Mouse (Mus musculus) heart, embryonic 16.5 days (tissue): Measurements from ENCODE around the gene Gm33543. TPM values are rescaled to one million over a fixed set of nuclear protein-coding genes. Genes with fewer than 3 reads are reported as not detected.

ENCODE experiments used
- ATAC-seq: fragments of 200-750 bp; cut with Nextera tagmentation; replicated peaks from 2 replicates; pipeline ENCODE4 v1.8.0; 2017; ENCODE audit warnings: moderate number of reproducible peaks; ENCODE audit not compliant: insufficient read depth, low FRiP score; ENCODE audit errors: extremely low read depth
- H3K27ac ChIP-seq: fragments of 300-500 bp; sonication (generic); 2 replicates; pipeline ENCODE4 v1.5.1; 2014; ENCODE audit warnings: mild to moderate bottlenecking, low read length, control low read depth, moderate library complexity
- H3K27me3 ChIP-seq: fragments of 300-500 bp; sonication (generic); 2 replicates; pipeline ENCODE4 v1.6.1; 2014; ENCODE audit warnings: low read length, mixed read lengths; ENCODE audit not compliant: control insufficient read depth, insufficient read depth
- H3K36me3 ChIP-seq: fragments of 300-500 bp; sonication (generic); 2 replicates; pipeline ENCODE4 v1.6.1; 2014; ENCODE audit not compliant: control insufficient read depth, insufficient read depth
- H3K4me1 ChIP-seq: fragments of 300-500 bp; sonication (generic); 2 replicates; pipeline ENCODE4 v1.6.1; 2014; ENCODE audit warnings: low read length, mixed read lengths; ENCODE audit not compliant: control insufficient read depth, insufficient read depth
- H3K4me2 ChIP-seq: fragments of 300-500 bp; sonication (generic); 2 replicates; pipeline ENCODE4 v1.6.1; 2014; ENCODE audit warnings: low read depth, mild to moderate bottlenecking, control low read depth, low read length
- H3K4me3 ChIP-seq: fragments of 300-500 bp; sonication (generic); 2 replicates; pipeline ENCODE4 v1.5.1; 2014; ENCODE audit warnings: mild to moderate bottlenecking, control low read depth, low read length
- H3K9ac ChIP-seq: fragments of 300-500 bp; sonication (generic); 2 replicates; pipeline ENCODE4 v1.6.1; 2014; ENCODE audit warnings: low read length, control low read depth
- H3K9me3 ChIP-seq: fragments of 300-500 bp; sonication (generic); replicated peaks from 2 replicates; pipeline ENCODE4 v1.6.1; 2016; ENCODE audit warnings: low read length; ENCODE audit not compliant: control insufficient read depth
- WGBS: fragments of 180-500 bp; shearing (Covaris S2); extraction: QIAGEN DNeasy Blood & Tissue Kit; methylation state at CpG from one replicate; pipeline ENCODE4 v1.1.7; 2014; 5-methylcytosine and 5-hydroxymethylcytosine counted together
- polyA plus RNA-seq: library from polyadenylated mRNA; unstranded; fragments of >200 nt; fragmentation: Nextera tagmentation; extraction: Ambion mirVana; gene quantifications from 2 replicates; pipeline ENCODE4 v1.2.1, GENCODE M21; 2015

Gm33543 gene
- polyA plus RNA-seq, 1 experiment from 2014 or later, result not detected

GRCm38 (mm10) chr10:95790771-95791426 is 51.8 kb downstream of the Gm33543 start:
- no peaks in the 10 kb centered on the region for H3K27me3 ChIP-seq

DNA sequence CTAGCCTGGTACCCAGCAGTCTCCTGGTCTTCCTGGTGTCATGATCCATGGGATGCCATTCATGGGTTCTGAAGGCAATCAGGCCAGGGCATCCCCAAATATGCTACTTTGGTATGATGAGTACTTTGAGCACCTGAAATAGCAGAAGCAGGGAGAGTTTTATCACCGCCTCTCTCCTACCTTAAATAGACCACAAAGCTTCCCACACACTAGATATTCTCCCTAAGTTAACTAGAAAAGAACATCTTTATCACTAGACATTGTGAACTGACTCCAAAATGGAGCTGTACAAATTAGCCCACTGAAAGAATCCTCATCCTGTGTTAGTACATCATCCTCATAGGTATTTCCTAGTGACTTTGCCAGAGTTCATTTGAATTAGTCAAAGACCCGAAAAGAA is 55.6 kb downstream of the Gm33543 start:
- no peaks in the 10 kb centered on the region for H3K36me3 ChIP-seq
- no peak overlapping the region for H3K4me3 ChIP-seq

More at GRCm38 (mm10) chr10:95790771-95791426, 51.8 kb downstream of the Gm33543 start:
- H3K4me1 ChIP-seq, result no peaks in the 10 kb centered on the region
- H3K4me3 ChIP-seq, result no peak overlapping the region
- no peak overlapping the region for H3K27ac ChIP-seq
- no peaks in the 10 kb centered on the region for H3K9me3 ChIP-seq
- H3K36me3 ChIP-seq, result no peaks in the 10 kb centered on the region
- H3K9ac ChIP-seq, result no peak overlapping the region
- H3K4me2 ChIP-seq, result no peak overlapping the region
- 65% methylated on average over 15 of the region's 15 CpGs for WGBS
- no peak for ATAC-seq

DNA sequence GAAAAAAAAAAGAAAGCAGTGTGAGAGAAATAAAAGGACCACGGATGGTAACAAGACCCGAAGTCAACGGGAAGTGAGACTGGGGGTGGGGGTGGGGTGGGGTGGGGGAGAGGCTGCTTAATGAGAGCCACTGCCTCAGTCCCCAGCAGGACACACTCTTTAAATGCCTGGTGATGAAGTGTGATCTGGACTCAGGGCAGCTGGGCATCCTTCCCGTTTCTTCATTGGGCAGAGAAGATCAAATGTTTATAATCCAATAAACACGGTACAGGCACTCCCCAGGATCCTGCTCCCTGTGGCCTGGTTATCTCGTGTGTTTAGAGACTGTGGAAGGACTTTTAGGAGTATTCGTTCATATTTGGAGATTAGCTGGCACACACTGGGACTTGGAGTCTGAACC is 57.9 kb downstream of the Gm33543 start:
- no peak overlapping the region for H3K4me3 ChIP-seq
- 0 out of 2 replicates have a peak, but pooled peaks cover 2% of the 10 kb centered on the region for H3K4me1 ChIP-seq
- no peak overlapping the region for H3K27ac ChIP-seq
- no peaks in the 10 kb centered on the region for H3K27me3 ChIP-seq
- no peak overlapping the region for H3K4me2 ChIP-seq
- H3K9me3 ChIP-seq, result no peaks in the 10 kb centered on the region
- no peaks in the 10 kb centered on the region for H3K36me3 ChIP-seq
- H3K9ac ChIP-seq, result no peak overlapping the region
- ATAC-seq, result no peak
- WGBS, result 38% methylated on average over 7 of the region's 7 CpGs

More for the DNA sequence above, 55.6 kb downstream of the Gm33543 start:
- Histone ChIP-seq H3K27ac (no peak overlapping the region), H3K9ac (no peak overlapping the region), H3K27me3 (no peaks in the 10 kb centered on the region), H3K4me2 (no peak overlapping the region), H3K9me3 (no peaks in the 10 kb centered on the region), H3K4me1 (no peaks in the 10 kb centered on the region)
- no peak for ATAC-seq
- 85% methylated on average over 2 of the region's 2 CpGs for WGBS

DNA sequence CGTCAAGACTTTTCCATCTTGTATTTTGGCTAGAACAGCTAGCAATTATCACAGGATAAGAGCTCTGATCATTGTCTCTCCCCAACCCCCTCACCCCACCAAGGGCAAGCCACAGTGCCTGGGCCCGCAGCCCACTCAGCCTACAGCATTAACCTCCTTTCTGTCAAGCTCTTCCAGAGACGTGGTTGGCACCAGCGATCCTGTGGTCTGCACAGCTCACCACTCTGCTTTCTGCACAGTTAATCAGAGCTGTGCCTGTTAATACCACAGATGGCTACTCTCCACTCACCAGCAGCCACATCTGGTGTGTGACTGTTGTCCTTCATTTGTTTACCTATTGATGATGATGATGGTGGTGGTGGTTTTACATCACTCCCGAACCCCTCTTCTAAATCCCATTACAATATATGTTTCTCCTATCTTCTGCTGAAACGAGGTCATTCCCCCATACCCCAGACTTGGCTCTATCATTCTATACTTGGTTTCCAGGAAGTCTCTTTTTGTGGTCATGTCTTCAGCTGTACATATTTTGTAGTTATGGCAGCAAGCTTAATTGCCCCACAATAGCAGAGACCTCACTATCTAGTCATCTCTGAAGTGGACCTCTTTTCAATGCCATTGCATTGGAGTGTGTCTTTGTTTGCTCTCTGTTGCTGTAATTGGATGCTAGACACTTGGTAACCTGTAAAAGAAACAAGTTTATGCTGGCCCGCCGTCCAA is 61.7 kb downstream of the Gm33543 start:
- no peak overlapping the region for H3K4me3 ChIP-seq
- H3K4me1 ChIP-seq, result 0 out of 2 replicates have a peak, but pooled peaks cover 2% of the 10 kb centered on the region
- H3K9ac ChIP-seq, result no peak overlapping the region
- no peak for ATAC-seq
- no peaks in the 10 kb centered on the region for H3K9me3 ChIP-seq
- H3K36me3 ChIP-seq, result no peaks in the 10 kb centered on the region
- WGBS, result 61% methylated on average over 8 of the region's 8 CpGs
- no peak overlapping the region for H3K27ac ChIP-seq
- no peaks in the 10 kb centered on the region for H3K27me3 ChIP-seq
- no peak overlapping the region for H3K4me2 ChIP-seq

DNA sequence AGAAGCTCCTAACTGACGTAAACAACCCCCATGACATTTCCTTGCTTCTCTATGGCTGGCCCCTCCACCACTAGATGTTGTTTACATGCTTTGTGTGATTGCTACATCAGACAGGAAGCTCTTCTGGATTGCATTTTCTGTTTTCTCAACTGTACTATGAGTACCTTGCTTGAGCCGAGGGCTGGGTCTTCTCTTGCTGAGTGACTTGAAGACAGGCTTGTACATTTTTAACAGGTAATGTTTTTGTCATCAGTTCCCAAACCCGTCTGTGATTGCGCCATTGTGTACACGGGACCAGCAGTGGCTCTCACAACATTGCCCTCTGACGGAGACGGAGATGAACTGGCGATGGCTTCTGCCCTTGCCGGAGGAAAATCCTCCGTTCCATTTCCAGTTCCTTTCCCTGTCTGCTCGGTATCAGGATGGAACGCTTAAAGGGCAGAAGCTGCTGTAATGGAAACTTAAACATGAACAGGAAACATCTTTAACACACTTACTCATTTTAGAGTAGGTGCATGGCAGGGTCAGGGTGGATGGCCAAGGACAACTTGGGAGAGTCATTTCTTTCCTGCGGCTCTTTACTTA is 62.8 kb downstream of the Gm33543 start:
- Histone ChIP-seq H3K36me3 (no peaks in the 10 kb centered on the region), H3K4me3 (no peak overlapping the region), H3K9ac (no peak overlapping the region), H3K27me3 (no peaks in the 10 kb centered on the region), H3K27ac (no peak overlapping the region), H3K9me3 (no peaks in the 10 kb centered on the region), H3K4me2 (0 out of 2 replicates have a peak overlapping the region, but pooled peaks have one; percentile 12), H3K4me1 (peaks cover 8% of the 10 kb centered on the region)
- ATAC-seq, result peak; percentile 60
- 71% methylated on average over 13 of the region's 13 CpGs for WGBS

DNA sequence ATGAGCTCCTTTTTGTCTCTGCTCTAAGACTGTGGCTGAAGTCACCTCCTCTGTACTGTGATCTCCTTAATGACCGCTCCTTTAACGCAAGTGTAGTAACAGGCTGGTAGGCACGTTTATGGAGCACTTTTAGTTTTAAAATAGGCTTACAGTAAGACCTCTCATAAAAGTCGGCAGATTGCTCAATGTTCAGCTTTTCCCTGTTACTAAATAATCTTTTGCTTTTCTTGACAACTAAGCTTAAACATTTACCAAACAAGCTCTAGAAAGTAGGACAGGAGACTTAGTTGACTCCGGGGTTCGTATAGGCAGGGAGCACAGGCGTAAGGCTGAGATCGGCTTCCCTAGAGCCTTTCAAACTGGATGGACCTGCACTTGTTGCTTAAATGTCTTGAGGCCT is 64.1 kb downstream of the Gm33543 start:
- 88% methylated on average over 8 of the region's 8 CpGs for WGBS
- Histone ChIP-seq H3K4me2 (no peak overlapping the region), H3K9me3 (no peaks in the 10 kb centered on the region), H3K36me3 (no peaks in the 10 kb centered on the region), H3K9ac (no peak overlapping the region), H3K27me3 (no peaks in the 10 kb centered on the region), H3K27ac (no peak overlapping the region), H3K4me3 (no peak overlapping the region), H3K4me1 (peaks cover 20% of the 10 kb centered on the region)
- no peak for ATAC-seq

DNA sequence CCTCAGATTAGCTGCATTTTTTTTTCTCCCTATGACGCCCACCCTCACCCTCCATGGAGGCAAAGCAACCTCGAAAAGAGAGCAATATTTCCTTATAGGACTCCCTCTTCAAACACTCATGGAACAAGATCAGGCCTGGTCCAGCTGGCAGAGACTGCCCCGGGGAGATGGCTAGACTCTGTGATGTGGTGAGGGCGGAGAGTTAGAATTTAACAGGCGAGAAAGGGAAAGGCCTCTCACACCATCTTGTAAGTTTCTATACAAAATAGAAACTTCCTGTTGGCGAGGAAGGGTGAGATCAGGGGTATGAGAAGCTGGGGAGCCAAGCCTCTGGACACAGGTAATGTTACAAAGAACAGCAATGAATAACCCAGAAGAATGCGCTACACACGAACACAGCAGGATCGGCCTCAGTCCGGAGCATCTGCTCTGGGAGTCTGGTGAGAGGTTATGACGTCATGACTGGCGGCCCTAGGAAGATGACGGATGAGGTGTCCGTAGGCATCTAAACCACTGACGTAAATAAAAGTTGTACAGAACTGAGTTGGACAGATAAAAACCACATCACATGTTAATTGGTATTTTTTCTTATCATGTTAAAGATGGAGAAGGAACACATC is 64.9 kb downstream of the Gm33543 start:
- 79% methylated on average over 15 of the region's 15 CpGs for WGBS
- Histone ChIP-seq H3K4me2 (no peak overlapping the region), H3K9ac (no peak overlapping the region), H3K4me1 (peaks cover 23% of the 10 kb centered on the region), H3K36me3 (no peaks in the 10 kb centered on the region), H3K27me3 (no peaks in the 10 kb centered on the region), H3K4me3 (no peak overlapping the region), H3K27ac (no peak overlapping the region), H3K9me3 (no peaks in the 10 kb centered on the region)
- ATAC-seq, result no peak

GRCm38 (mm10) chr10:95777071-95777470 is 65.7 kb downstream of the Gm33543 start:
- no peaks in the 10 kb centered on the region for H3K9me3 ChIP-seq
- H3K27ac ChIP-seq, result no peak overlapping the region
- peaks cover 23% of the 10 kb centered on the region for H3K4me1 ChIP-seq
- H3K4me2 ChIP-seq, result no peak overlapping the region
- no peaks in the 10 kb centered on the region for H3K36me3 ChIP-seq
- H3K27me3 ChIP-seq, result no peaks in the 10 kb centered on the region
- ATAC-seq, result no peak
- H3K4me3 ChIP-seq, result no peak overlapping the region
- H3K9ac ChIP-seq, result no peak overlapping the region
- 80% methylated on average over 1 of the region's 1 CpGs for WGBS

DNA sequence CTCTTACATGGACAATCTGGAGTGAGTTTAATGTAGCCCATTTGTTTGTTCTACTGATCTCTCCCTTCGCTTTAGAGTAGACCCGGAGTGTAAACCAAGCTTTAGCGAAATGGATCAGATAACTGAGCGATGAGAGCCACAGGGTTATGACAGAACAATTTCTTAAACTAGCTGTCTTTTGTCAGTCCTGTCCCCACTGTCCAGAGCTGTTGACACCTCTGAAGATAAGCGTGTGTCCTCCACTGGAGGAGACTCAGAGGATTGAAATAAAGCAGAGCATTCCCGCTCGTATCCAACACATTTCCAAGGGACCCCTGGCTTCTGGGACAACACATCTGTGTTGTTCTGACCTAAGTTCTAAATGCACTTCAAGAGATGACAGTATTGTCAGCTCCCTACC is 67.9 kb downstream of the Gm33543 start:
- H3K9me3 ChIP-seq, result no peaks in the 10 kb centered on the region
- H3K4me1 ChIP-seq, result peaks cover 21% of the 10 kb centered on the region
- no peak overlapping the region for H3K9ac ChIP-seq
- peak overlapping the region; percentile 72 for H3K27ac ChIP-seq
- H3K4me2 ChIP-seq, result peak overlapping the region; percentile 10
- no peaks in the 10 kb centered on the region for H3K27me3 ChIP-seq
- whole genome bisulfite sequencing, result 31% methylated on average over 7 of the region's 7 CpGs
- no peaks in the 10 kb centered on the region for H3K36me3 ChIP-seq
- H3K4me3 ChIP-seq, result no peak overlapping the region
- ATAC-seq, result peak; percentile 50
